Mouse (Mus musculus): ENCODE results near the gene Ccdc121.
"Not testable (repeated sequence)": the region's sequence is repeated elsewhere in the genome, so short reads cannot be mapped to it uniquely, and the experiment has no call there.

The Ccdc121 gene

DNA sequence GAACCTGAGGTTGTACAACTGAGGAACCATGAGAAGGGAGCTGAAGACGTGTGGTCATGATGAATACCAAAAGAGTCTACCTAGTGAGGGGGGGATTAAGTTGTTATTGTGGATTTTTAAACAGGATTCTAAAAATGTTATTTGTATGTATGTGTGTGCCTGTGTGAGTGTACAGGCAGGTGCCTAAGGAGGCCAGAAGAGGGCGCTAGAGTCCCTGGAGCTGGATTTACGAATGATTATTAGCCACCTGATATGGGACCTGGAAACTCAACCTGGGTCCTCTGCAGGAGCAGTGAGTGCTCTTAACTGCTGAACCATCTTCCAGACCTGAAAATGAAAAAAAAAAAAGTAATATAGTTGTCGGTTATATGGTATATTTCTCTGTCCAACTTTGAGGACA lies 7.9 kb upstream of the Ccdc121 start:
- in situ Hi-C loops (cut with MboI; ENCODE audit: low pct_unique_long_range_greater_than_20kb in 1 of 2, low sequenced_read_pairs in 2 of 2, unreplicated experiment in 1 of 2) = no loop called here

DNA sequence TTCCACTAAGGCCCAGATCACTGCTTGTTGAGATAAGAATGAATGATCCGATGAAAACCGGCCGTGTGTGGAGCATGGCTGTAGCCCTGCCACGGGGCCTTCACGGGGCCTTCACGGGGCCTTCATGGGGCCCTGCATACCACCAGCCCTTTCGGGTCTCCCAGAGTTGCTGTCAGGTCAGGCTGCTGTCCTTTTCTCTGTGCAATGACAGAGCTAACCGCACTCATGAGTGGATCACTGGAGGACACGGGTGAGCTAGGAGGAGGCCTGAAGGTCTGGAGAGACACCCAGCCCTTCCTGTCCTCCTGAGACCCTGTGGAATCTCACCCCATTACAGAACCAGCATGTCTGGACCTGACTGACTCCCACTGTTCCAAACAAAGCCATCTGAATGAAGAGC lies 6.8 kb upstream of the Ccdc121 start:
- in situ Hi-C loops (cut with MboI; ENCODE audit: low pct_unique_long_range_greater_than_20kb in 1 of 2, low sequenced_read_pairs in 2 of 2, unreplicated experiment in 1 of 2) = no loop called here

DNA sequence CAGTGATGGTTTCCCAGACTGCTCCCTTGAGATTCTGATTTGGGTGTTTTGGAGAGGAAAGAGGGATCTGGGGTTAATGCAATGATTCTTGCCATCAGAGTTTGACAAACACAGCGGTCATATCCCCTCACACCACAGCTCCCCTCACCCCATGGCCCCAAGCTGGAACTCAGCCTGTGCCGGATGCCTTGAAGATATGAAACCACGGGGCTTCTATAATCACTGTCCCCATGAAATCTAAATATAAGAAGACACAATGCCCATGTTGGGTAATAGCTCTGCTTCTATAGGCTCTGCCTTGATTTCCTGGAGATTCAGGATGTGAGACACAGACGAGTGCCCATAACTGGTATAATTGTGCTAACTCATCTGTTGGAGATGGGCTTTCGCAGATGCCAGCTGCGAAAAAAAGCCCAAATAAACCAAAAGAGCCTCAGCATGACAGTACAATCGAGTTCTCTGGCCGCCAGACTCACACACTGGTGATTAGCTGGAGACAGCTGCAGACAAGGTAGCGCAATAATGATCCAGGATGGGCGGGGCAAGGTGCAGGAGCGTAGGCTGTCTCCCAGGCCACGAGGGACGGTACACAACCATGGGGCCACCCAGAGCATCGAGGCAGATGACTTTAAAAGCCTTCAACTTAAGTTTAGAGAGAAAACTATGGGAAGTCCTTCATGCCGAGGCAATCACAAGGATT lies 1.3 kb upstream of the Ccdc121 start:
- in situ Hi-C loops (cut with MboI; ENCODE audit: low pct_unique_long_range_greater_than_20kb in 1 of 2, low sequenced_read_pairs in 2 of 2, unreplicated experiment in 1 of 2) = no loop called here

DNA sequence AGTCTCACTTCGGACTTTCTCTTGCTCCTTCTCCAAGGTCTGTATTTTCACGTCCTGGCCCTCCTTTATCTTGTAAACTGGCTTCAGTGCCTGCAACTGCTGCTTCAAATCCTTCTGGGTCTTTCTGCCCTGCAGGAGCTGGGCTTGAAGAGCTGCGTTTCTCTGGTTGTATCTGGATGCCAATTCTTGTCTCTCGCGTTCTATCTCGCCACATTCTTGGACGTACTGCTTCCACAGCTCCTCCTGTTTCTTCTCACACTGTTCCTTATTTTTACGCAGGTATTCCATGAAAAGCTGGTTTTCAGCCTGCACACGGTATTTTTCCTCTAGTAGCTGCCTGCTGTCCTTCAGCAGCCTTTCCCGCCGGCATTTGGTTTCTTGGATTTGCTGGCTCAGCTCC lies 396 bp downstream of the Ccdc121 start:
- in situ Hi-C loops (cut with MboI; ENCODE audit: low pct_unique_long_range_greater_than_20kb in 1 of 2, low sequenced_read_pairs in 2 of 2, unreplicated experiment in 1 of 2) = not testable (repeated sequence)

DNA sequence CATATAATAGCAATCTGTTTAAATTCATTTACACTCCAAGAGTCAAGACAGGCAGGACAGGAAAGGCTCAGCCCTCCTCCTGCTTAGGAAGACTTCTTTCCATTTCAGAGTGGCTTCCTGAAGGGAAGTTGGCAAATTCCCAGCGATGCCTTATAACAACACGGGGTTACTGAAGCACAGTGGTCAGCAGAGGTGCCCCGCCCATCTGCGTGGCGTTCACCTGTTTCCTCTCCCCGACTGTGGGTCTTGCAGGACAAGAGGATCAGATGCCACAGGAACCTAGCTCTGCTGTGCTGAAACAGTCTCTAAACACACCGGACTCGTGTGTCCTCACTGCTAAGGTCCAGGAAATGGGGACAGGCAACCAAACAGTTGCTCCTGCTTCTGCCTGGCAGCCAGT lies 5.9 kb downstream of the Ccdc121 start:
- in situ Hi-C loops (cut with MboI; ENCODE audit: low pct_unique_long_range_greater_than_20kb in 1 of 2, low sequenced_read_pairs in 2 of 2, unreplicated experiment in 1 of 2) = no loop called here

DNA sequence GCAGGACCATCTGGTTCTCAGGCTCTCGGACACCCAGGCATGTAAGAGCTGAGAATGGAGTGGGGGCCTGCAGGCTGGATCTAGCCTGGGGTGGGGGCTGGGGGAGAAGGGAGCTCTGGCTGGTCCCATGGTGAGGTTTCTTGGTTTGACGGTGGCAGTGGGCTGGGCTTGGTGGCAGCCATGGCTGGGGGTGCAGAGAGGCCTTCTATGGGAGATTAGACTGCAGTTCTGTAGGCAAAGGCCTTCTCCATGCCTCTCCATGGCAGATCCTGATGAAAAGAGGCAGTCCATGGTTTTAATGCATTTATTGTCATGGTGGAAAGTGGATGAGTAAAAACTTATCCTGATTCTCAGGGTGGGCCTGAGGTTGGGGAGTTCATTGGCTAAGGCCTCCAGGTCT lies 7.8 kb downstream of the Ccdc121 start:
- in situ Hi-C loops (cut with MboI; ENCODE audit: low pct_unique_long_range_greater_than_20kb in 1 of 2, low sequenced_read_pairs in 2 of 2, unreplicated experiment in 1 of 2) = no loop called here

DNA sequence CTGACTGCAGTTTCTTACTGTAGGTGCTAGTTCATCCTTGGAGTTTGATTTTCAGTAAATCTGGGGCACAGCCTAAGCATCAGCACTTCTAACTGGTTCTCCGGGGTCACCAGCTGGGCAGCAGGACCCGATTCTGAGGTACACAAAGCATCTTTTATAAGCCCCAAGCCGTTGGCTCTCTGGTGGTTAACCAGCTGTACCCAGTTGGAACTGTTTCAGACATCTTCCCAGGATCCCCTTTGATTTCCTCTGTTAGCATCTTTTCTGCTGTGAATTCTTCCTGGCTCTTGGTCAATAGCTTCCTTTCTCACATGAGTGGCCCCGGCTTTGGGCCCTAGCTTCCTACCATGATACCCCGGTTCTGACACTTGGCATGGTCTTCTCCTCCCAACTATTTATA lies 26.6 kb downstream of the Ccdc121 start:
- in situ Hi-C loops (cut with MboI; ENCODE audit: low pct_unique_long_range_greater_than_20kb in 1 of 2, low sequenced_read_pairs in 2 of 2, unreplicated experiment in 1 of 2) = loop anchor here in 1 of 2 experiments (25.0 kb wide), 1 partner anchor 728 kb away; no protein-coding TSS in a partner anchor

DNA sequence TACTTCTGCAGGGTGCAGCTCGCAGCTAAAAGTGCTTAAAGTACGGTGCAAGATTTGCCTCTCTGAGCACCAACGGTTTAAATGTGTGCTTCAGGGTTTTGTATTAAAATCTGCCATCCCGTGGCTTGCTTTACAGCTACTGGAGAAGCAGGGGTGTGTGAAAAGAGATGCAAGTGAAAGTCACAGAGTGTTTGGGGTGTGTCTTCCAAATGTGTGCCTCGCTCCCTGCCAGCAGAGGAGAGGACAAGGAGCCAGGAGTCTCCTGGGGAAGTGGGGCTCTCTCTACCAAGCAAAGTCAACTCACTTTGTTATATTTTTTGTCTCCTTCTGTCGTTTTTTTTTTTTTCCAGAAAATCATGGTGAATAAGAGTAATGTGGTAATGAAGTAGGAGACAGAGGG lies 34.7 kb downstream of the Ccdc121 start:
- in situ Hi-C loops (cut with MboI; ENCODE audit: low pct_unique_long_range_greater_than_20kb in 1 of 2, low sequenced_read_pairs in 2 of 2, unreplicated experiment in 1 of 2) = loop anchor here in 1 of 2 experiments (25.0 kb wide), 1 partner anchor 736 kb away; no protein-coding TSS in a partner anchor

DNA sequence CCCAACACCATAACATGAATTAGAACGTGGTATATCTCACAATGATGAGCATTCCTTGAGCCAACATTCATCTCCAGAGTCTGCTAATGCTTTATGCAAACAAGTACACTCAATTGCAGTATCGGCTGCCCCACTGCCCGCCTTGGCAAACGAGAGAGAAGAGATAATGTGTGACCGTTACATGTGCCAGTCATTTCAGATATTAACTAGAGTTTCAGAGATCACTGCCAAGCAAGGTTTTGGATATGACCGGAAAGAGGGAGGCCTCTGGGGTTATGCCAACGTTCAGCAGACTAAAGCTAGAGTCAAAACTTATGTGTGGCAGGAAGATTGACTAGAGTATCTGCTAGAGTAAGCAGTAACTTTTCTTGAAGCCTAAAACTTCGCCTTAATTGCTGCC lies 35.1 kb downstream of the Ccdc121 start:
- in situ Hi-C loops (cut with MboI; ENCODE audit: low pct_unique_long_range_greater_than_20kb in 1 of 2, low sequenced_read_pairs in 2 of 2, unreplicated experiment in 1 of 2) = loop anchor here in 1 of 2 experiments (25.0 kb wide), 1 partner anchor 736 kb away; no protein-coding TSS in a partner anchor

DNA sequence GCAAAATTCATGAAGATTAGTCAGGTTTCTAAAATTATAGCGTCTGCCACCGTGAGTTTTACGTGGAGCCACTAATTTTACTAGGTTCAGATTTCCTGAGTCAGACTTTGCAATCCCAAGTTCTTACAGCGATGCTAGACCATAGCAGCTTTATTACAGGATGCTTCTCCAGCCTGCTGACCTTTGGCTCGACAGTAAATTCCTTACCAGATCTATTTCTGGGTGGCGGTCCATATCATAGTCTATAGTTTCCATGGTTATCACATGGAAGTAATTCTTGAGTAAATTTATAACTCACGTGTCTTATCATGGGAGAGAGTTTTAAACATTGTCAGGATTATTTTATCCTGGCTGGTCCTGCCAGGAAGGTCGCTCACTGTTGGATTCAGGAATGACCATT lies 41.8 kb downstream of the Ccdc121 start:
- in situ Hi-C loops (cut with MboI; ENCODE audit: low pct_unique_long_range_greater_than_20kb in 1 of 2, low sequenced_read_pairs in 2 of 2, unreplicated experiment in 1 of 2) = no loop called here

DNA sequence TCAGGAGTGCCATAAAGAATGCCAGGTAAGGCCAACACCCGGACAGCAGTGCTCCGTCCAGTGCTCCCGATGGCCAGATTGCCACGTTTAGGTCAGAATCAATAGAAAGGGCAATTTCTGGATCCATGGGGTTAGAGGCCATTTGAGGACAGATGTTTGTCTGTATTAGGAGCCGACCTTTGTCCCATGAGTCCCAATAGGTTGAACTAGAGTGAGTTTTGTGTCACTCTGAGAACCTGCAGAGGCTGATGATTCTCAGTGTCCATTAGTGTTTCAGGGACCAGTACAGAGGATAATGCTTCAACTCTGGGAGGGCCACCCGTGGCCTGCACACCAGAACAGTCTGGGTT lies 44.0 kb downstream of the Ccdc121 start:
- in situ Hi-C loops (cut with MboI; ENCODE audit: low pct_unique_long_range_greater_than_20kb in 1 of 2, low sequenced_read_pairs in 2 of 2, unreplicated experiment in 1 of 2) = no loop called here

DNA sequence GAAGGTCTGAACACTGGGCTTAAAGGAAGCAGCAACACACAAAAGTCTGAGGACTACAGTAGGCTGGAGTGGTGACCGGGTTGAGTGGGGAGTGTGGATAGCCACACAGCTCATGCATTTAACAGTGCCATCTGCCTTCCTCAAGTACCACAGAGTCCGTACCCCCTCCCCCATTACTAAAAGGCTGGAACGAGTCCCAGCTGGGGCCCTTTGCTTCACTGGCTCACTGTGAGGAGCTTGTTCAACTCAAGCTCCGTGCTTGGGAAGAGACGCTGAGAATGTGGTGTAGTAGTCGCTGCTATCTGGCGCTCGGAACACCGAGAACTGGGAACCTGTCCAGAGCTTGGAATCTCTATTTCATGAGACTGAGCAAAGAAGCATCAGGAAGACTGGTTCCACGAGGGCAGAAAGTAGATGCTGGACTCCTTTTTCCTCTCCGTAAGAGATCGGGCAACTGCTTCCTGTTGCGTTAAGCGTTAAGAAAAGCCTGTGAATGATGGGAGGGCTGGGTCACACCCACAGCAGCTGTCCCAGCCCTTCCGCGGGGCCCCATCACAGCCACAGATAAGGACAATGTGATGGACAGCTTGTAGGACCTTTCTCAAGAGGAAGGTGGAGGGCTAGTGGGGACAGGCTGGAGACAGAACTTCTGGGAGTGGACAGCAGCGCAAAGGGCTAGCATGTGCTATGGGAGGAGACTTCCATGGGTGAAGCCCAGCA lies 44.5 kb downstream of the Ccdc121 start:
- in situ Hi-C loops (cut with MboI; ENCODE audit: low pct_unique_long_range_greater_than_20kb in 1 of 2, low sequenced_read_pairs in 2 of 2, unreplicated experiment in 1 of 2) = no loop called here

DNA sequence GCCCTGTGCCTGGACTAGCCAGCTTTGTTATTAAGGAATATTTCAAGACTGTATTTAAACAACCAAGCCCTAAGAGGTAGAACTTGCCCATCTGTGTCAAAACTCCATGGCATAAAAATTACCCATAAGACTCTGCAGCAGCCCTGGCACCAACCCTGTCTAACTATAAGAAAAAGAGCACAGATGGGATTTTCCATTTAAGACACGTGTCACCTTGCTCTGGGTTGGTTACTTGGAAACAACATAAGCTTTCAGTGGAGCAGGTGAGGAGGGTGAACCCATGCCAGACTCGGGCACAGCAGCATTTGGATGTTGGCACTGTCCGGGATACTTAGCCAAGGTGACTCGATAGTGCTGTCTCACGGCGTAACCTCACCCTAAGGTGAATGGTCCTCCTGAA lies 45.2 kb downstream of the Ccdc121 start:
- in situ Hi-C loops (cut with MboI; ENCODE audit: low pct_unique_long_range_greater_than_20kb in 1 of 2, low sequenced_read_pairs in 2 of 2, unreplicated experiment in 1 of 2) = no loop called here

DNA sequence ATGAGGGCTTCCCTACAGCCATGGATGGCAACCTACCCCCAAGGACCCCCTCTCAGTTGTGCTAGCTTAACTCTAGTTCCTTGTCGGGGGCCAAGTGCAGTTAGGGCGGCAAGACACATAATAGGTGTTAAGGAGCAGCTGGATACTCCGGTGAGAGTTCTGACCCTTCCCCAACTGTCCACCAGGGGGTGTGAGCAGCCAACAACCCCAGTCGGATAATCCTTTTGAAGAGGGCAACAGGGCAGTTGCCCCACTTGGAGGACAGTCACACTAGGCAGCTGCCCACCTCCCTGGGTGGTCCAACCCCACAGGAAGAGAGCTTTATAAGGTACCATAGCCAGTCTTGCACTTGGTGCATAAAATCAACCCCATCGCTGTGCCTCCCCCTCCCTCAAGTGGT lies 46.2 kb downstream of the Ccdc121 start:
- in situ Hi-C loops (cut with MboI; ENCODE audit: low pct_unique_long_range_greater_than_20kb in 1 of 2, low sequenced_read_pairs in 2 of 2, unreplicated experiment in 1 of 2) = no loop called here

DNA sequence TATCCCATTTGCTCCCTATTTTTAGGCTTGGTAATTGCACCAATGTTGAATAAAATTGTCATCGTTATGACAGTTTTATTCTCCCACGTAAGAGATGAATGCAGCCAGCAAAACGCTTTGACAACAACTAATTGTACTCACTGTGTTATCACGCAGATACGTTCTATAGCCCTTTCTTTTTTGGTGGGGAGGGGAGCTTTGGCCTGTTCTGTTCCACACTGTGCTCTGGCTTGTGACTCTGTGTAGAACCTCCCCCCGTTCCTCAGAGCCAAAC lies 48.4 kb downstream of the Ccdc121 start:
- in situ Hi-C loops (cut with MboI; ENCODE audit: low pct_unique_long_range_greater_than_20kb in 1 of 2, low sequenced_read_pairs in 2 of 2, unreplicated experiment in 1 of 2) = no loop called here

DNA sequence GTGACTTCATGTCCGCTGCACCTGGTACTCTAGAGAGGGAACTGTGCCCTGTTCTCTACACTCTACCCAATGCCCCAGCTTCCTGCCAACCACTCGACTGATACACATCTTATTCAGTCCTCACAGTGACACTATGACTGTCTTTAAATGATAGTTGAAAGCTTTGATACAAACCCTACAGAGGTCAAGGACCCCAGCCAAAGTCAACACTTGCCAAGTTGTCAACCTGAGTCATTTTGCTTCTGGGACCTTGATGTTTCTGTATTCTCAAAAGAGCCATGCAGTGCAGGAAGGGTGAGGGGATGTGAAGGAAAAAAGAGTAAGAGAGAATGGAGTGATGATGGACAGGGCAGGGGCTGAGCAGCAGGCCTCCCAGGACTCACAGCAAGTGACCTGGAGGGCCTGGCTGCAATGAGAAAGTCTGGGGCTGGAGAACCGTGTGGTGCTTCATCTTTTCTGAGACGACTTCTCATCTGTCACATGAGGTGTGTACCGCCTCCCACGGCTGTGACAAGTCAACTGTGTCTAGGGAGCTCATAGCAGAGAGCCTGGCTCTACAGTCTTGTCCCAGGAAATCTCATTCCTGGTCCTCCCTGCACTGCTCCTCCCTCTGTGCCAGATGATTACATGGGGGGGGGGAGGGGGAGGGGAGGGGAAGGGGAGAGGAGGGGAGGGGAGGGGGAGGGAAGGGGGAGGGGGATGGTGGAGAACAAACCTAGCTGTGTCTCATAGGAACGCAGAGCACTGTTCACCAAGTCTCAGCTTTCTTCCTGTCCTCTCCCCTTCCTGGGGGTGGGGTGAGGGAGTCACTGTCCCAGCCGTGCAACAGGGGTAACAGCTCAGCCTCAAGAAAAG lies 49.0 kb downstream of the Ccdc121 start:
- in situ Hi-C loops (cut with MboI; ENCODE audit: low pct_unique_long_range_greater_than_20kb in 1 of 2, low sequenced_read_pairs in 2 of 2, unreplicated experiment in 1 of 2) = no loop called here

DNA sequence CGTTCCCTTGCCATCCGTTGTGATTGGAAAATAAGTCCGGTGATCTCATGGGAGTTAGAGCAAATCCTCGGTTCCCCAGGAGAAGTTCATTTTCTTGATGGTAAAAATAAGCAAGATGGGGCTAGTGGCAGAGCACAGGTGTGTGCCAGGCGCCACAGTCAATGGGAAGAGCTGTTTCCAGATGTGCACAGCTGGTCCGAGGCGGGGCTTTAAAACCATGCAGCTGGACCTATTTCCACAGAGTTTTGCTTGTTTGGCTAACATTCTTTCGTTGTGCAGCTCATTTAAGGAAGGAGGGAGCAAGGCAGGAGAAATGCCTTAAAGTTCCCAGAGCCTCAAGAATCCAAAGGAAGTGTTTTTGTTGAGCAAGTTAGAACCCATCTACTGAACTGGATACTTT lies 49.8 kb downstream of the Ccdc121 start:
- in situ Hi-C loops (cut with MboI; ENCODE audit: low pct_unique_long_range_greater_than_20kb in 1 of 2, low sequenced_read_pairs in 2 of 2, unreplicated experiment in 1 of 2) = no loop called here

DNA sequence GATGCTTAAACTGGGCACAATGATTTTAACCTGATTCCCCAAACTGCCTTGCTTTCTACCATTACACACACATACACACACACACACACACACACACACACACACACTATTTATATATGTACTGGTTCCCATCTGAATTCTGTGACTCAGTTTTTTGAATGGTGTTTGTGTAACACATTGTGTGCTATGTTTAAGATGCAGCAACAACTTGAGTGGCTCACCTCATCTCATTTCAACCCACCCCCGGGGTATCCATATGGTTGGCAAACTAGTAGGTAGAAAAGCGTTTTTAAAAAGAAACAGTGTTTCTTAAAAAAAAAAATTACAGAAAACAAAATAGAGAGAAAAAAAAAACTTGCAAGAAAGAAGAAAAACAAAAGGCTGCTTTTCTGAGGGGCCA lies 51.0 kb downstream of the Ccdc121 start:
- in situ Hi-C loops (cut with MboI; ENCODE audit: low pct_unique_long_range_greater_than_20kb in 1 of 2, low sequenced_read_pairs in 2 of 2, unreplicated experiment in 1 of 2) = no loop called here

Data from mouse embryonic stem cell (cell line).